Mouse (Mus musculus) kidney, embryonic 14.5 days (tissue): ENCODE data around the gene Tbx4. TPM values are rescaled to one million over a fixed set of nuclear protein-coding genes. Genes with fewer than 3 reads are reported as not detected.

Source experiments
- ATAC-seq: fragments of 200-750 bp; cut with Nextera tagmentation; 2 replicates; pipeline ENCODE4 v1.8.0; 2017; ENCODE audit warnings: moderate number of reproducible peaks, mild to moderate bottlenecking, moderate TSS enrichment, moderate library complexity; ENCODE audit not compliant: low FRiP score, low TSS enrichment
- H3K27ac ChIP-seq: fragments of 300-500 bp; sonication (generic); 2 replicates; pipeline ENCODE4 v1.5.1; 2014; ENCODE audit warnings: low read depth, mild to moderate bottlenecking, low read length, moderate library complexity, mixed read lengths
- H3K27me3 ChIP-seq: fragments of 300-500 bp; sonication (generic); 2 replicates; pipeline ENCODE4 v1.6.1; 2014; ENCODE audit warnings: mild to moderate bottlenecking, low read length; ENCODE audit not compliant: control insufficient read depth, insufficient read depth
- H3K36me3 ChIP-seq: fragments of 300-500 bp; sonication (generic); 2 replicates; pipeline ENCODE4 v1.6.1; 2014; ENCODE audit warnings: low read length, mixed read lengths; ENCODE audit not compliant: control insufficient read depth, insufficient read depth
- H3K4me1 ChIP-seq: fragments of 300-500 bp; sonication (generic); 2 replicates; pipeline ENCODE4 v1.6.1; 2014; ENCODE audit warnings: low read length, mixed read lengths; ENCODE audit not compliant: control insufficient read depth, insufficient read depth
- H3K4me2 ChIP-seq: fragments of 300-500 bp; sonication (generic); replicated peaks from 2 replicates; pipeline ENCODE4 v1.6.1; 2014; ENCODE audit warnings: low read depth, mild to moderate bottlenecking, low read length
- H3K4me3 ChIP-seq: fragments of 300-500 bp; sonication (generic); 2 replicates; pipeline ENCODE4 v1.5.1; 2014; ENCODE audit warnings: mild to moderate bottlenecking, low read length
- H3K9ac ChIP-seq: fragments of 300-500 bp; sonication (generic); 2 replicates; pipeline ENCODE4 v1.6.1; 2014; ENCODE audit warnings: low read depth, mild to moderate bottlenecking, low read length, moderate library complexity
- H3K9me3 ChIP-seq: fragments of 300-500 bp; sonication (generic); 2 replicates; pipeline ENCODE4 v1.6.1; 2016; ENCODE audit warnings: low read length; ENCODE audit not compliant: control insufficient read depth
- WGBS: fragments of 180-500 bp; shearing (Covaris S2); extraction: QIAGEN DNeasy Blood & Tissue Kit; methylation state at CpG from one replicate; pipeline ENCODE4 v1.1.7; 2014; 5-methylcytosine and 5-hydroxymethylcytosine counted together
- polyA plus RNA-seq: library from polyadenylated mRNA; unstranded; fragments of >200 nt; fragmentation: Nextera tagmentation; extraction: Ambion mirVana; gene quantifications from 2 replicates; pipeline ENCODE4 v1.2.1, GENCODE M21; 2014

Gene Tbx4
- polyA plus RNA-seq, 1 experiment from 2014 or later = not detected

GRCm38 (mm10) chr11:85892771-85893170, 6.5 kb downstream of the Tbx4 start:
- Histone ChIP-seq H3K9ac (no peak overlapping the region), H3K4me2 (no peak overlapping the region), H3K27ac (no peak overlapping the region), H3K27me3 (peaks cover 99% of the 10 kb centered on the region), H3K36me3 (no peaks in the 10 kb centered on the region), H3K9me3 (no peaks in the 10 kb centered on the region), H3K4me1 (peaks cover 7% of the 10 kb centered on the region), H3K4me3 (no peak overlapping the region)
- 2% methylated on average over 6 of the region's 6 CpGs for WGBS
- ATAC-seq = no peak

GRCm38 (mm10) chr11:85893400-85894135, 7.3 kb downstream of the Tbx4 start:
- H3K4me3 ChIP-seq = no peak overlapping the region
- H3K4me2 ChIP-seq = no peak overlapping the region
- peaks cover 99% of the 10 kb centered on the region for H3K27me3 ChIP-seq
- no peak for ATAC-seq
- H3K9me3 ChIP-seq = no peaks in the 10 kb centered on the region
- H3K36me3 ChIP-seq = no peaks in the 10 kb centered on the region
- H3K4me1 ChIP-seq = peaks cover 7% of the 10 kb centered on the region
- no peak overlapping the region for H3K9ac ChIP-seq
- whole genome bisulfite sequencing = 2% methylated on average over 13 of the region's 13 CpGs
- H3K27ac ChIP-seq = no peak overlapping the region

- Histone ChIP-seq H3K4me1 (peaks cover 7% of the 10 kb centered on the region), H3K4me3 (no peak overlapping the region), H3K4me2 (no peak overlapping the region), H3K9ac (no peak overlapping the region), H3K27me3 (peaks cover 98% of the 10 kb centered on the region), H3K36me3 (no peaks in the 10 kb centered on the region), H3K9me3 (no peaks in the 10 kb centered on the region), H3K27ac (no peak overlapping the region)
- ATAC-seq = no peak
- 6% methylated on average over 3 of the region's 3 CpGs for WGBS
Observed at GRCm38 (mm10) chr11:85894136-85894530, 7.9 kb downstream of the Tbx4 start.

- peak overlapping the region; percentile 32 for H3K4me3 ChIP-seq
- H3K27ac ChIP-seq = no peak overlapping the region
- ATAC-seq = no peak
- H3K27me3 ChIP-seq = peaks cover 95% of the 10 kb centered on the region
- H3K4me2 ChIP-seq = peak overlapping the region; percentile 49
- no peaks in the 10 kb centered on the region for H3K36me3 ChIP-seq
- no peaks in the 10 kb centered on the region for H3K9me3 ChIP-seq
- 1% methylated on average over 43 of the region's 43 CpGs for WGBS
- peak overlapping the region; percentile 38; the same call in 1 of the 2 replicates for H3K9ac ChIP-seq
- H3K4me1 ChIP-seq = peaks cover 7% of the 10 kb centered on the region
Observed at GRCm38 (mm10) chr11:85894731-85895545, 8.7 kb downstream of the Tbx4 start.

GRCm38 (mm10) chr11:85896335-85896985, 10.2 kb downstream of the Tbx4 start:
- no peak overlapping the region for H3K27ac ChIP-seq
- H3K4me1 ChIP-seq = peaks cover 7% of the 10 kb centered on the region
- no peaks in the 10 kb centered on the region for H3K9me3 ChIP-seq
- no peak overlapping the region for H3K9ac ChIP-seq
- no peak overlapping the region for H3K4me3 ChIP-seq
- peak; percentile 43; the same call in 1 of the 2 replicates for ATAC-seq
- no peak overlapping the region for H3K4me2 ChIP-seq
- H3K36me3 ChIP-seq = no peaks in the 10 kb centered on the region
- peaks cover 94% of the 10 kb centered on the region for H3K27me3 ChIP-seq
- WGBS = 35% methylated on average over 11 of the region's 13 CpGs

- Histone ChIP-seq H3K9me3 (no peaks in the 10 kb centered on the region; the same call in 1 of the 2 replicates), H3K4me1 (no peaks in the 10 kb centered on the region), H3K4me2 (no peak overlapping the region), H3K36me3 (no peaks in the 10 kb centered on the region), H3K9ac (no peak overlapping the region), H3K4me3 (no peak overlapping the region), H3K27ac (no peak overlapping the region), H3K27me3 (peaks cover 61% of the 10 kb centered on the region)
- no peak for ATAC-seq
Observed at GRCm38 (mm10) chr11:85900291-85900690, 14.1 kb downstream of the Tbx4 start.

GRCm38 (mm10) chr11:85909514-85909913, 23.3 kb downstream of the Tbx4 start:
- H3K4me2 ChIP-seq = no peak overlapping the region
- peaks cover 9% of the 10 kb centered on the region; the same call in 1 of the 2 replicates for H3K27me3 ChIP-seq
- H3K36me3 ChIP-seq = no peaks in the 10 kb centered on the region
- no peaks in the 10 kb centered on the region for H3K9me3 ChIP-seq
- H3K9ac ChIP-seq = no peak overlapping the region
- peaks cover 8% of the 10 kb centered on the region; the same call in 1 of the 2 replicates for H3K4me1 ChIP-seq
- H3K27ac ChIP-seq = no peak overlapping the region
- 67% methylated on average over 4 of the region's 4 CpGs for WGBS
- no peak overlapping the region for H3K4me3 ChIP-seq
- ATAC-seq = no peak

GRCm38 (mm10) chr11:85910133-85910532, 23.9 kb downstream of the Tbx4 start:
- WGBS = 39% methylated on average over 10 of the region's 10 CpGs
- no peak overlapping the region for H3K9ac ChIP-seq
- no peaks in the 10 kb centered on the region for H3K36me3 ChIP-seq
- no peak overlapping the region for H3K4me2 ChIP-seq
- no peaks in the 10 kb centered on the region for H3K9me3 ChIP-seq
- H3K4me1 ChIP-seq = peaks cover 8% of the 10 kb centered on the region; the same call in 1 of the 2 replicates
- no peak overlapping the region for H3K27ac ChIP-seq
- H3K4me3 ChIP-seq = no peak overlapping the region
- no peak for ATAC-seq
- H3K27me3 ChIP-seq = peaks cover 13% of the 10 kb centered on the region
